Comparison of ENCODE assay signal across 9 mouse cellular contexts in genomic region chr10:71361836-71362562, GRCm38 (mm10). TPM values are rescaled to one million over a fixed set of nuclear protein-coding genes. Genes with fewer than 3 reads are reported as not detected.
DNase-seq lines count a peak whose midpoint lies in the region; ATAC-seq and TF ChIP-seq lines count a peak whose summit lies in the region.
"Had no signal": no experiment of that assay in that cellular context is flagged by ENCODE, and none has a peak within 500 bp of the region (broad histone marks: within the 10 kb centered on the region; RNA-seq: fewer than 3 reads in every experiment).

No protein-coding gene starts in this region.

- H3K9me3 ChIP-seq in lung, postnatal 0 days (ENCODE audit: low read length), result no peaks in the 10 kb centered on the region
- H3K9me3 ChIP-seq in stomach, postnatal 0 days (ENCODE audit: control insufficient read depth, low read length), result no peaks in the 10 kb centered on the region
- H3K9me3 ChIP-seq: G1E had no signal

- H3K4me1 ChIP-seq in lung, postnatal 0 days (ENCODE audit: insufficient read depth, low read depth, low read length), result peaks cover 13% of the 10 kb centered on the region; the same call in 1 of the 2 replicates
- no peaks in the 10 kb centered on the region for H3K4me1 ChIP-seq in stomach, postnatal 0 days (replicated peaks; ENCODE audit: control insufficient read depth, insufficient read depth)

- H3K9ac ChIP-seq in lung, postnatal 0 days (replicated peaks; ENCODE audit: low read depth), result 0 out of 2 replicates have a peak overlapping the region, but pooled peaks have one; percentile 16
- H3K9ac ChIP-seq in stomach, postnatal 0 days (ENCODE audit: low read length), result 0 out of 2 replicates have a peak overlapping the region, but pooled peaks have one; percentile 8

- no peaks in the 10 kb centered on the region for H3K27me3 ChIP-seq in lung, postnatal 0 days (replicated peaks; ENCODE audit: insufficient read depth, low read length)
- H3K27me3 ChIP-seq in stomach, postnatal 0 days (ENCODE audit: control insufficient read depth, insufficient read depth, low read length), result no peaks in the 10 kb centered on the region

- peak overlapping the region; percentile 35 for H3K4me2 ChIP-seq in lung, postnatal 0 days (replicated peaks; ENCODE audit: low read depth, low read length)
- peak overlapping the region; percentile 14; the same call in 1 of the 2 replicates for H3K4me2 ChIP-seq in stomach, postnatal 0 days (replicated peaks; ENCODE audit: low read depth)

- peak; percentile 44 to 48; a peak in 1 of 4 replicates for ATAC-seq in hematopoietic stem cell, adult 5-6 weeks (replicated peaks in 1 of 2; ENCODE audit: insufficient read depth in 1 of 2, low FRiP score in 2 of 2, low TSS enrichment in 1 of 2, low read depth in 1 of 2, poor library complexity in 2 of 2, severe bottlenecking in 2 of 2)
- peak; percentile 78 for ATAC-seq in lung, postnatal 0 days
- no peak for ATAC-seq in stomach, postnatal 0 days (ENCODE audit: low FRiP score, low TSS enrichment)

- H3K36me3 ChIP-seq in lung, postnatal 0 days (ENCODE audit: insufficient read depth, low read length), result no peaks in the 10 kb centered on the region
- no peaks in the 10 kb centered on the region for H3K36me3 ChIP-seq in stomach, postnatal 0 days (ENCODE audit: control insufficient read depth, insufficient read depth, low read length)

- 0 out of 2 replicates have a peak overlapping the region, but pooled peaks have one; percentile 20 for H3K27ac ChIP-seq in lung, postnatal 0 days (ENCODE audit: low read length)
- H3K27ac ChIP-seq in stomach, postnatal 0 days (replicated peaks), result no peak overlapping the region

- peak; percentile 41; the same call in 1 of the 2 replicates for TF ChIP-seq EP300 in lung, postnatal 0 days (IDR thresholded peaks at IDR 0.05)
- no peak for TF ChIP-seq EP300 in stomach, postnatal 0 days (optimal IDR thresholded peaks at IDR 0.05)

- 31% methylated on average over 18 of the region's 18 CpGs for WGBS in lung, postnatal 0 days
- 38% methylated on average over 18 of the region's 18 CpGs for WGBS in stomach, postnatal 0 days

- DNase-seq in heart, adult 11 months, result peak; percentile 97
- no peak for DNase-seq in heart, postnatal 4 days
- peak; percentile 35 for DNase-seq in embryo, embryonic 11 days
- DNase-seq in lung, postnatal 0 days (ENCODE audit: low spot score), result peak; percentile 78
- DNase-seq in stomach, postnatal 0 days (ENCODE audit: low spot score), result no peak
- no peak for DNase-seq in adrenal gland, postnatal 25 days
- DNase-seq in adrenal gland, postnatal 10 days, result no peak

- no peak for TF ChIP-seq CTCF in lung, postnatal 0 days (IDR thresholded peaks at IDR 0.05)
- TF ChIP-seq CTCF in stomach, postnatal 0 days (IDR thresholded peaks at IDR 0.05; ENCODE audit: low read depth), result no peak

- no peak overlapping the region for H3K4me3 ChIP-seq in lung, postnatal 0 days (ENCODE audit: low read depth, low read length)
- no peak overlapping the region for H3K4me3 ChIP-seq in stomach, postnatal 0 days (ENCODE audit: low read depth, low read length)

RNA-seq across cellular contexts. Expression of gene Ipmk, which starts 14.4 kb away (rescaled TPM):
- total RNA-seq in heart, postnatal 4 days (2021), result 10 to 100 TPM; 12.3 to 14.2 TPM
- 18.0 and 19.2 TPM in 2 replicates for total RNA-seq in hematopoietic stem cell, adult 5-6 weeks (2017)
- polyA plus RNA-seq in lung, postnatal 0 days (2015; fragmentation: Nextera tagmentation; extraction: Ambion mirVana), result 11.5 and 12.0 TPM in 2 replicates
- 9.0 and 9.7 TPM in 2 replicates for polyA plus RNA-seq in stomach, postnatal 0 days (2015; fragmentation: Nextera tagmentation; extraction: Ambion mirVana)
- total RNA-seq in adrenal gland, postnatal 25 days (2021), result 17.2 and 21.9 TPM in 2 replicates
- total RNA-seq in adrenal gland, postnatal 10 days (2021), result 10 to 100 TPM; 17.5 to 20.5 TPM

RNA-seq across cellular contexts. Expression of gene Cisd1, which starts 17.2 kb away (rescaled TPM):
- total RNA-seq in heart, postnatal 4 days (2021), result 100 to 1,000 TPM; 178 to 194 TPM
- 16.9 and 21.0 TPM in 2 replicates for total RNA-seq in hematopoietic stem cell, adult 5-6 weeks (2017)
- polyA plus RNA-seq in lung, postnatal 0 days (2015; fragmentation: Nextera tagmentation; extraction: Ambion mirVana), result 84.4 and 86.3 TPM in 2 replicates
- 143 and 147 TPM in 2 replicates for polyA plus RNA-seq in stomach, postnatal 0 days (2015; fragmentation: Nextera tagmentation; extraction: Ambion mirVana)
- 95.3 and 110 TPM in 2 replicates for total RNA-seq in adrenal gland, postnatal 25 days (2021)
- total RNA-seq in adrenal gland, postnatal 10 days (2021), result 100 to 1,000 TPM; 157 to 163 TPM

Comparison
In these comparisons a context has a peak if more than half of its experiments do, and no peak if none do; other contexts are left out.
1. DNase-seq: peak in heart, adult 11 months (single experiment), embryo, embryonic 11 days (single experiment) and lung, postnatal 0 days (single experiment); none in heart, postnatal 4 days (single experiment), stomach, postnatal 0 days (single experiment), adrenal gland, postnatal 25 days (single experiment) and adrenal gland, postnatal 10 days (single experiment).